Mouse (Mus musculus): ENCODE data around the gene Chaf1a.

DNA sequence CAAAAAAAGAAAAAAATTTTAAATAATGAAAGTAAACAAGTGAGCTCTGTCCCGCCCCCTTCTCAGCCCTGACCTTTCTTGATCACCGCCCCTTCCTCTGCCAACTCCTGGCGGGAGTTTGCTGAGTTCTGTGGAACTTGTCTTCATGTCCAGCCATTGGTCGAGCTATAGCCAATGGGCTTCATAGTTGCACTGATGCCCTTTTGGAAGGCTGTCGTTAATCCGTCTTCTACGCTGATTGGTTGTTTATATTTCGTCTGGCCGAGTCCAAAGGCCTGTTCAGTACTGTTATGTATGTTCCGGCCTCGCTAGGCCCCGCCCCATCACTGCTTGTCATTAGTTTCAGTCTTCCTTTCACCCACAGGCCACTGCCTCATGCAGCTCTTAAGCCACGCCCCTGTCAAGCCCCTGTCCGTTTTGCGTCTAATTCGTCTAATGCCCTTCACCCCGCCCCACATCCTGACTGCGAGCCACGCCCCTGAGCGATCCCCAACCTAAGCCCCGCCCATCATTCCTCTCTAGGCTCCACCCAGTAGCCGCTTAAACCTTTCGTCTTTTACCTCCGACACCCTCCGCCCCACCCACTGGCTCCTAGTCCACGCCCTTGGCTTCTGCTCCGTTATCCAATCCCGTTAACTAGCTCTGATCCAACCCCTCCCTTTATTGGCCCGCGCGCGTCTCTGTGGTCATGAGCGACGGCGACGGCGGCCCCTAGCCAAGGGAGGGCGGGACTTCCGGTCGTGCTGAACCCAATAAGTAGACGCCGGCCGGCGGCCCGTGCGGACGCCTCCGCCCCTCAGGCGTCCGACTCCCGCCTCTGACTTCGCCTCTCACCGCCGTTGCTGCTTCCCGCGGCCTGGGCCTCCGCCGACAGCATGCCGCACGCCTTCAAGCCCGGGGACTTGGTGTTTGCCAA, 38.9 kb downstream of the Chaf1a start, which contains the start of gene Hdgfl2:
- TF ChIP-seq CTCF (IDR thresholded peaks at IDR 0.05; ENCODE audit: low read depth, low read length) (no peak), EP300 (IDR thresholded peaks at IDR 0.05; ENCODE audit: insufficient read depth, low read depth, low read length) (no peak), POLR2A (IDR thresholded peaks at IDR 0.05; ENCODE audit: insufficient read depth, low read length) (peak; percentile 97)
